Comparison of ENCODE assay signal across 10 mouse cellular contexts in genomic region chr10:75555557-75555956, GRCm38 (mm10). TPM values are rescaled to one million over a fixed set of nuclear protein-coding genes. Genes with fewer than 3 reads are reported as not detected.
DNase-seq lines count a peak whose midpoint lies in the region; ATAC-seq and TF ChIP-seq lines count a peak whose summit lies in the region.
"Had no signal": no experiment of that assay in that cellular context is flagged by ENCODE, and none has a peak within 500 bp of the region (broad histone marks: within the 10 kb centered on the region; RNA-seq: fewer than 3 reads in every experiment).

No protein-coding gene starts in this region.

- H3K4me2 ChIP-seq in lung, embryonic 14.5 days: no peak overlapping the region
- no peak overlapping the region for H3K4me2 ChIP-seq in embryonic facial prominence, embryonic 13.5 days
- H3K4me2 ChIP-seq in forebrain, embryonic 15.5 days (replicated peaks): no peak overlapping the region
- H3K4me2 ChIP-seq in midbrain, embryonic 16.5 days (ENCODE audit: low read length): no peak overlapping the region
- H3K4me2 ChIP-seq: intestine, embryonic 15.5 days had no signal

- WGBS in lung, embryonic 14.5 days: 69% methylated on average over 6 of the region's 6 CpGs
- WGBS in embryonic facial prominence, embryonic 13.5 days: 57% methylated on average over 6 of the region's 6 CpGs
- 58% methylated on average over 6 of the region's 6 CpGs for WGBS in forebrain, embryonic 15.5 days
- 65% methylated on average over 6 of the region's 6 CpGs for WGBS in midbrain, embryonic 16.5 days

- no peak for TF ChIP-seq CTCF in lung, embryonic 14.5 days (IDR thresholded peaks at IDR 0.05; ENCODE audit: low read depth)

- H3K4me1 ChIP-seq in lung, embryonic 14.5 days (ENCODE audit: insufficient read depth): peaks cover 23% of the 10 kb centered on the region
- peaks cover 56% of the 10 kb centered on the region for H3K4me1 ChIP-seq in embryonic facial prominence, embryonic 13.5 days
- peaks cover 44% of the 10 kb centered on the region for H3K4me1 ChIP-seq in forebrain, embryonic 15.5 days
- H3K4me1 ChIP-seq in midbrain, embryonic 16.5 days (ENCODE audit: control insufficient read depth, insufficient read depth, low read length): peaks cover 28% of the 10 kb centered on the region

- no peak for ATAC-seq in lung, embryonic 14.5 days (ENCODE audit: insufficient read depth)
- no peak for ATAC-seq in embryonic facial prominence, embryonic 13.5 days (ENCODE audit: insufficient number of reproducible peaks, insufficient read depth, low FRiP score, low TSS enrichment, low read depth)
- ATAC-seq in forebrain, embryonic 15.5 days (replicated peaks): no peak
- no peak for ATAC-seq in midbrain, embryonic 16.5 days

- H3K27me3 ChIP-seq in lung, embryonic 14.5 days (ENCODE audit: insufficient read depth, low read length): peaks cover 16% of the 10 kb centered on the region
- H3K27me3 ChIP-seq in embryonic facial prominence, embryonic 13.5 days: peaks cover 19% of the 10 kb centered on the region
- no peaks in the 10 kb centered on the region for H3K27me3 ChIP-seq in forebrain, embryonic 15.5 days
- H3K27me3 ChIP-seq in midbrain, embryonic 16.5 days (ENCODE audit: control insufficient read depth, insufficient read depth, low read depth, low read length): no peaks in the 10 kb centered on the region

- no peak for DNase-seq in lung, embryonic 14.5 days
- DNase-seq in lung, postnatal 10 days: no peak
- no peak for DNase-seq in thymus, adult 18-20 months
- no peak for DNase-seq in cerebellum, postnatal 14 days
- DNase-seq: lung, postnatal 14 days had no signal

- H3K27ac ChIP-seq in lung, embryonic 14.5 days (ENCODE audit: low read depth): peak overlapping the region; percentile 67; the same call in 1 of the 2 replicates
- peak overlapping the region; percentile 55 for H3K27ac ChIP-seq in embryonic facial prominence, embryonic 13.5 days
- peak overlapping the region; percentile 71 for H3K27ac ChIP-seq in forebrain, embryonic 15.5 days (replicated peaks)
- H3K27ac ChIP-seq in midbrain, embryonic 16.5 days (ENCODE audit: low read length): 0 out of 2 replicates have a peak overlapping the region, but pooled peaks have one; percentile 35
- H3K27ac ChIP-seq: intestine, embryonic 15.5 days had no signal

- H3K4me3 ChIP-seq in lung, embryonic 14.5 days (ENCODE audit: low read depth, low read length): no peak overlapping the region
- H3K4me3 ChIP-seq in embryonic facial prominence, embryonic 13.5 days: no peak overlapping the region
- H3K4me3 ChIP-seq in forebrain, embryonic 15.5 days: no peak overlapping the region
- H3K4me3 ChIP-seq in midbrain, embryonic 16.5 days (ENCODE audit: low read depth, low read length): no peak overlapping the region
- H3K4me3 ChIP-seq: erythroblast, embryonic 14.5 days; intestine, embryonic 15.5 days had no signal

- H3K9me3 ChIP-seq in lung, embryonic 14.5 days (ENCODE audit: low read depth, low read length): no peaks in the 10 kb centered on the region
- H3K9me3 ChIP-seq in embryonic facial prominence, embryonic 13.5 days: no peaks in the 10 kb centered on the region
- no peaks in the 10 kb centered on the region for H3K9me3 ChIP-seq in forebrain, embryonic 15.5 days
- no peaks in the 10 kb centered on the region for H3K9me3 ChIP-seq in midbrain, embryonic 16.5 days (replicated peaks; ENCODE audit: control insufficient read depth, low read length, poor library complexity, severe bottlenecking)
- H3K9me3 ChIP-seq: intestine, embryonic 15.5 days had no signal

- no peak overlapping the region for H3K9ac ChIP-seq in lung, embryonic 14.5 days
- H3K9ac ChIP-seq in embryonic facial prominence, embryonic 13.5 days: 0 out of 2 replicates have a peak overlapping the region, but pooled peaks have one; percentile 49
- H3K9ac ChIP-seq in forebrain, embryonic 15.5 days (replicated peaks): no peak overlapping the region
- H3K9ac ChIP-seq in midbrain, embryonic 16.5 days (ENCODE audit: low read depth, low read length): no peak overlapping the region
- H3K9ac ChIP-seq: intestine, embryonic 15.5 days had no signal

- H3K36me3 ChIP-seq in lung, embryonic 14.5 days (ENCODE audit: insufficient read depth): no peaks in the 10 kb centered on the region
- H3K36me3 ChIP-seq in embryonic facial prominence, embryonic 13.5 days: 0 out of 2 replicates have a peak, but pooled peaks cover 9% of the 10 kb centered on the region
- peaks cover 15% of the 10 kb centered on the region for H3K36me3 ChIP-seq in forebrain, embryonic 15.5 days
- H3K36me3 ChIP-seq in midbrain, embryonic 16.5 days (ENCODE audit: control insufficient read depth, insufficient read depth, low read length): peaks cover 14% of the 10 kb centered on the region
- H3K36me3 ChIP-seq: intestine, embryonic 15.5 days had no signal

RNA-seq across cellular contexts. Expression of gene Lrrc75b, which starts 4.6 kb away (rescaled TPM):
- polyA plus RNA-seq in lung, embryonic 14.5 days (2014; fragmentation: Nextera tagmentation; extraction: Ambion mirVana): 0.50 and 0.69 TPM in 2 replicates
- 3.9 and 6.6 TPM in 2 replicates for polyA plus RNA-seq in embryonic facial prominence, embryonic 13.5 days (2015; fragmentation: Nextera tagmentation; extraction: Ambion mirVana)
- 16.4 TPM in 2 replicates for polyA plus RNA-seq in forebrain, embryonic 15.5 days (2015; fragmentation: Nextera tagmentation; extraction: Ambion mirVana)
- 42.4 and 44.7 TPM in 2 replicates for polyA plus RNA-seq in midbrain, embryonic 16.5 days (2015; fragmentation: Nextera tagmentation; extraction: Ambion mirVana)
- polyA plus RNA-seq: erythroblast, embryonic 14.5 days had no signal

RNA-seq across cellular contexts. Expression of gene Ggt1, which starts 5.8 kb away (rescaled TPM):
- 1.8 and 1.9 TPM in 2 replicates for polyA plus RNA-seq in lung, embryonic 14.5 days (2014; fragmentation: Nextera tagmentation; extraction: Ambion mirVana)
- 0.25 and 2.4 TPM in 2 replicates for polyA plus RNA-seq in embryonic facial prominence, embryonic 13.5 days (2015; fragmentation: Nextera tagmentation; extraction: Ambion mirVana)
- 0.67 and 0.79 TPM in 2 replicates for polyA plus RNA-seq in forebrain, embryonic 15.5 days (2015; fragmentation: Nextera tagmentation; extraction: Ambion mirVana)
- polyA plus RNA-seq in midbrain, embryonic 16.5 days (2015; fragmentation: Nextera tagmentation; extraction: Ambion mirVana): 1.3 TPM in 2 replicates
- polyA plus RNA-seq: erythroblast, embryonic 14.5 days had no signal

RNA-seq across cellular contexts. Expression of gene Ggt5, which starts 33.6 kb away (rescaled TPM):
- polyA plus RNA-seq in lung, embryonic 14.5 days (2014; fragmentation: Nextera tagmentation; extraction: Ambion mirVana): 0.43 and 0.71 TPM in 2 replicates
- 0.96 and 2.0 TPM in 2 replicates for polyA plus RNA-seq in embryonic facial prominence, embryonic 13.5 days (2015; fragmentation: Nextera tagmentation; extraction: Ambion mirVana)
- 2.5 and 3.0 TPM in 2 replicates for polyA plus RNA-seq in forebrain, embryonic 15.5 days (2015; fragmentation: Nextera tagmentation; extraction: Ambion mirVana)
- 2.1 and 2.5 TPM in 2 replicates for polyA plus RNA-seq in midbrain, embryonic 16.5 days (2015; fragmentation: Nextera tagmentation; extraction: Ambion mirVana)
- polyA plus RNA-seq: erythroblast, embryonic 14.5 days had no signal

RNA-seq across cellular contexts. Expression of gene Gucd1, which starts 37.8 kb away (rescaled TPM):
- 30.8 and 32.6 TPM in 2 replicates for polyA plus RNA-seq in lung, embryonic 14.5 days (2014; fragmentation: Nextera tagmentation; extraction: Ambion mirVana)
- 27.0 and 27.3 TPM in 2 replicates for polyA plus RNA-seq in embryonic facial prominence, embryonic 13.5 days (2015; fragmentation: Nextera tagmentation; extraction: Ambion mirVana)
- 20.1 and 20.2 TPM in 2 replicates for polyA plus RNA-seq in forebrain, embryonic 15.5 days (2015; fragmentation: Nextera tagmentation; extraction: Ambion mirVana)
- polyA plus RNA-seq in midbrain, embryonic 16.5 days (2015; fragmentation: Nextera tagmentation; extraction: Ambion mirVana): 19.7 and 20.7 TPM in 2 replicates

RNA-seq across cellular contexts. Expression of gene Snrpd3, which starts 38.2 kb away (rescaled TPM):
- polyA plus RNA-seq in lung, embryonic 14.5 days (2014; fragmentation: Nextera tagmentation; extraction: Ambion mirVana): 188 and 202 TPM in 2 replicates
- polyA plus RNA-seq in embryonic facial prominence, embryonic 13.5 days (2015; fragmentation: Nextera tagmentation; extraction: Ambion mirVana): 194 and 214 TPM in 2 replicates
- polyA plus RNA-seq in forebrain, embryonic 15.5 days (2015; fragmentation: Nextera tagmentation; extraction: Ambion mirVana): 155 and 156 TPM in 2 replicates
- 125 and 136 TPM in 2 replicates for polyA plus RNA-seq in midbrain, embryonic 16.5 days (2015; fragmentation: Nextera tagmentation; extraction: Ambion mirVana)
